13 mouse cellular contexts compared by ENCODE assay signal in genomic region chr7:46433874-46434273, GRCm38 (mm10). TPM values are rescaled to one million over a fixed set of nuclear protein-coding genes. Genes with fewer than 3 reads are reported as not detected.
DNase-seq lines count a peak whose midpoint lies in the region; ATAC-seq lines count a peak whose summit lies in the region.
"Had no signal": no experiment of that assay in that cellular context is flagged by ENCODE, and none has a peak within 500 bp of the region (broad histone marks: within the 10 kb centered on the region; RNA-seq: fewer than 3 reads in every experiment).

No protein-coding gene starts in this region.

- DNase-seq in kidney, adult 11 months, result peak; percentile 21
- DNase-seq in kidney, adult 18-20 months, result no peak
- no peak for DNase-seq in forebrain, embryonic 10.5 days (ENCODE audit: extremely low spot score, low spot score)
- DNase-seq in hindbrain, embryonic 11.5 days (ENCODE audit: low spot score), result peak; percentile 39
- no peak for DNase-seq in heart, adult 11 months
- DNase-seq in right cerebral cortex, adult 2 months (ENCODE audit: low spot score in 2 of 2), result no peak
- DNase-seq: adrenal gland, adult 8-10 months had no signal

- H3K9ac ChIP-seq in hindbrain, embryonic 11.5 days (ENCODE audit: low read depth, low read length), result no peak overlapping the region
- no peak overlapping the region for H3K9ac ChIP-seq in midbrain, embryonic 13.5 days (replicated peaks)
- H3K9ac ChIP-seq in liver, embryonic 12.5 days, result no peak overlapping the region
- H3K9ac ChIP-seq: embryonic facial prominence, embryonic 15.5 days had no signal

- peaks cover 6% of the 10 kb centered on the region for H3K4me1 ChIP-seq in forebrain, embryonic 10.5 days
- H3K4me1 ChIP-seq in hindbrain, embryonic 11.5 days (replicated peaks; ENCODE audit: control insufficient read depth, insufficient read depth, low read length), result peaks cover 4% of the 10 kb centered on the region; the same call in 1 of the 2 replicates
- H3K4me1 ChIP-seq in midbrain, embryonic 13.5 days (replicated peaks), result peaks cover 8% of the 10 kb centered on the region
- H3K4me1 ChIP-seq in liver, embryonic 12.5 days, result no peaks in the 10 kb centered on the region

- WGBS in forebrain, embryonic 10.5 days, result 81% methylated on average over 5 of the region's 5 CpGs
- 59% methylated on average over 5 of the region's 5 CpGs for WGBS in hindbrain, embryonic 11.5 days
- WGBS in midbrain, embryonic 13.5 days, result 41% methylated on average over 5 of the region's 5 CpGs
- WGBS in liver, embryonic 12.5 days (ENCODE audit: insufficient replicate concordance), result 60% methylated on average over 5 of the region's 5 CpGs

- peak overlapping the region; percentile 11; the same call in 1 of the 2 replicates for H3K27ac ChIP-seq in forebrain, embryonic 10.5 days
- no peak overlapping the region for H3K27ac ChIP-seq in hindbrain, embryonic 11.5 days (ENCODE audit: low read depth, low read length)
- H3K27ac ChIP-seq in midbrain, embryonic 13.5 days, result peak overlapping the region; percentile 49; the same call in 1 of the 2 replicates
- no peak overlapping the region for H3K27ac ChIP-seq in liver, embryonic 12.5 days
- H3K27ac ChIP-seq: embryonic facial prominence, embryonic 15.5 days had no signal

- H3K4me2 ChIP-seq in hindbrain, embryonic 11.5 days (replicated peaks; ENCODE audit: low read depth, low read length), result no peak overlapping the region
- H3K4me2 ChIP-seq in midbrain, embryonic 13.5 days (replicated peaks), result no peak overlapping the region
- no peak overlapping the region for H3K4me2 ChIP-seq in liver, embryonic 12.5 days
- H3K4me2 ChIP-seq: embryonic facial prominence, embryonic 15.5 days had no signal

- ATAC-seq in hindbrain, embryonic 11.5 days (ENCODE audit: low FRiP score), result peak; percentile 89
- ATAC-seq in midbrain, embryonic 13.5 days, result peak; percentile 86
- ATAC-seq in liver, embryonic 12.5 days, result no peak

- H3K27me3 ChIP-seq in forebrain, embryonic 10.5 days (ENCODE audit: poor library complexity, severe bottlenecking), result no peaks in the 10 kb centered on the region
- no peaks in the 10 kb centered on the region for H3K27me3 ChIP-seq in hindbrain, embryonic 11.5 days (ENCODE audit: control insufficient read depth, insufficient read depth, low read length)
- no peaks in the 10 kb centered on the region for H3K27me3 ChIP-seq in midbrain, embryonic 13.5 days
- H3K27me3 ChIP-seq in liver, embryonic 12.5 days (replicated peaks), result no peaks in the 10 kb centered on the region; the same call in 1 of the 2 replicates
- H3K27me3 ChIP-seq: embryonic facial prominence, embryonic 15.5 days had no signal

- no peak overlapping the region for H3K4me3 ChIP-seq in forebrain, embryonic 10.5 days
- H3K4me3 ChIP-seq in hindbrain, embryonic 11.5 days (ENCODE audit: low read depth, low read length), result no peak overlapping the region
- H3K4me3 ChIP-seq in midbrain, embryonic 13.5 days (replicated peaks), result no peak overlapping the region
- no peak overlapping the region for H3K4me3 ChIP-seq in liver, embryonic 12.5 days
- H3K4me3 ChIP-seq: embryonic facial prominence, embryonic 15.5 days; megakaryocyte, embryonic 14.5 days had no signal

- no peaks in the 10 kb centered on the region for H3K9me3 ChIP-seq in forebrain, embryonic 10.5 days
- no peaks in the 10 kb centered on the region for H3K9me3 ChIP-seq in hindbrain, embryonic 11.5 days (ENCODE audit: control insufficient read depth, low read length)
- no peaks in the 10 kb centered on the region for H3K9me3 ChIP-seq in midbrain, embryonic 13.5 days
- no peaks in the 10 kb centered on the region for H3K9me3 ChIP-seq in liver, embryonic 12.5 days (replicated peaks)
- H3K9me3 ChIP-seq: embryonic facial prominence, embryonic 15.5 days had no signal

- no peaks in the 10 kb centered on the region for H3K36me3 ChIP-seq in forebrain, embryonic 10.5 days (replicated peaks)
- 0 out of 2 replicates have a peak, but pooled peaks cover under 1% of the 10 kb centered on the region for H3K36me3 ChIP-seq in hindbrain, embryonic 11.5 days (ENCODE audit: control insufficient read depth, insufficient read depth, low read length)
- peaks cover 31% of the 10 kb centered on the region for H3K36me3 ChIP-seq in midbrain, embryonic 13.5 days
- H3K36me3 ChIP-seq in liver, embryonic 12.5 days, result no peaks in the 10 kb centered on the region
- H3K36me3 ChIP-seq: embryonic facial prominence, embryonic 15.5 days had no signal

RNA-seq across cellular contexts. Expression of gene Kcnc1, which starts 37.6 kb away (rescaled TPM):
- 0.20 and 0.24 TPM in 2 replicates for polyA plus RNA-seq in forebrain, embryonic 10.5 days (2016; fragmentation: Nextera tagmentation; extraction: Ambion mirVana)
- 1.7 and 3.1 TPM in 2 replicates for polyA plus RNA-seq in hindbrain, embryonic 11.5 days (2014; fragmentation: Nextera tagmentation; extraction: Ambion mirVana)
- 8.0 and 8.5 TPM in 2 replicates for polyA plus RNA-seq in midbrain, embryonic 13.5 days (2015; fragmentation: Nextera tagmentation; extraction: Ambion mirVana)
- polyA plus RNA-seq in liver, embryonic 12.5 days (2016; fragmentation: Nextera tagmentation; extraction: Ambion mirVana), result 0.10 and 0.17 TPM in 2 replicates
- polyA plus RNA-seq: heart, embryonic 14.5 days had no signal

RNA-seq across cellular contexts. Expression of gene Myod1, which starts 57.6 kb away (rescaled TPM):
- polyA plus RNA-seq in forebrain, embryonic 10.5 days (2016; fragmentation: Nextera tagmentation; extraction: Ambion mirVana), result not detected in 2 replicates
- 1.2 and 3.2 TPM in 2 replicates for polyA plus RNA-seq in hindbrain, embryonic 11.5 days (2014; fragmentation: Nextera tagmentation; extraction: Ambion mirVana)
- not detected in 2 replicates for polyA plus RNA-seq in midbrain, embryonic 13.5 days (2015; fragmentation: Nextera tagmentation; extraction: Ambion mirVana)
- polyA plus RNA-seq in liver, embryonic 12.5 days (2016; fragmentation: Nextera tagmentation; extraction: Ambion mirVana), result 0.36 and 1.4 TPM in 2 replicates
- polyA plus RNA-seq: heart, embryonic 14.5 days; large intestine, adult 2 months had no signal

Comparison
In these comparisons a context has a peak if more than half of its experiments do, and no peak if none do; other contexts are left out.
1. DNase-seq: peak in kidney, adult 11 months (single experiment) and hindbrain, embryonic 11.5 days (single experiment); none in kidney, adult 18-20 months (single experiment), forebrain, embryonic 10.5 days (single experiment), heart, adult 11 months (single experiment) and right cerebral cortex, adult 2 months (0 of 2).
2. H3K27ac ChIP-seq: peak in forebrain, embryonic 10.5 days (single experiment) and midbrain, embryonic 13.5 days (single experiment); none in hindbrain, embryonic 11.5 days (single experiment) and liver, embryonic 12.5 days (single experiment).